Mouse (Mus musculus) activated CD4-positive, CD25-positive, alpha-beta regulatory T cell, adult 4 months (primary cell): ENCODE results near the gene 4932429P05Rik. TPM values are rescaled to one million over a fixed set of nuclear protein-coding genes. Genes with fewer than 3 reads are reported as not detected.

ENCODE experiments used
- ATAC-seq: one replicate; pipeline ENCODE4 v1.8.0; 2017
- polyA plus RNA-seq, 2 experiments: library from polyadenylated mRNA; unstranded; fragments of 100-300 nt; shearing (Covaris generic); gene quantifications; one replicate each; pipeline ENCODE4 v1.2.1; 2017

The 4932429P05Rik gene
- polyA plus RNA-seq, result not detected

- no peak for ATAC-seq
Observed at GRCm38 (mm10) chrX:89751968-89752367, at the start of gene 4932429P05Rik. Gene 4932429P05Rik, plus strand, starts transcription at chrX:89752268.

Other genes starting within 250 kb of the 4932429P05Rik start
- gene 4930415L06Rik, start 180.6 kb downstream of the 4932429P05Rik start, polyA plus RNA-seq, result not detected